Mouse (Mus musculus): Measurements from ENCODE around the gene Brip1.

DNA sequence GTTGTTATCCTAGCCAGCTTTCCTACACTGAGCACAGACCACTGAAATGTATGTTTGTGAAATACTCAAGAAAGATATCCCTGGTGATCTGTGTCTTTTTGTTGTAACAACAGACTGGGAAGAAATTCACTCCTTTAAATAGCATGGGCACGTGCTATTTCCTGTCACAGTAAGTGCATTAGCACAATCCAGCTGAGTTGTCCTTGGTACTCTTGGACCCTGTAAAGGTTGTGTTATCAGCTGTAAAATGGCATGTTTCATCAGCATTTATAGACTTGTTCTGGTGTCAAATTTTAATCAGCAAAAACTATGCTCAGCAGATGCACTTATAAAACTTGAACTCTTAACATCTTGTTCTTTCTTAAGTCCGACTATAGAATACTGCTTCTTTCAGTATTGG is 30.2 kb downstream of the Brip1 start:
- no peak for TF ChIP-seq CTCF (IDR thresholded peaks at IDR 0.05; ENCODE audit: extremely low read depth, insufficient read depth, low read length)
- no peak for TF ChIP-seq POLR2A (IDR thresholded peaks at IDR 0.05; ENCODE audit: extremely low read depth, insufficient read depth, low read length)
